Mouse (Mus musculus) adrenal gland, adult 8-10 months (tissue): ENCODE results near the gene Pigp. TPM values are rescaled to one million over a fixed set of nuclear protein-coding genes. Genes with fewer than 3 reads are reported as not detected.
A peak's percentile ranks its signal among the peaks of the same experiment; 100 is the strongest.

Source experiments
- DNase-seq: peaks from one replicate; pipeline ENCODE4 v3.0.0; 2022
- total RNA-seq, 4 experiments: library from RNA; stranded (reverse); gene quantifications; 2 replicates each; pipeline ENCODE4 v1.2.4; 2022

The Pigp gene
- total RNA-seq: 100 to 1,000 TPM in 2 of 4 experiments, 10 to 100 TPM in 2; 80.9 to 101 (median 98.6) TPM

- peak; percentile 38 for DNase-seq
Observed at GRCm38 (mm10) chr16:94371301-94371931, at the start of gene Pigp. Gene Pigp, minus strand, starts transcription at chr16:94371842.

- no peak for DNase-seq
Observed at GRCm38 (mm10) chr16:94420498-94420897, 48.9 kb upstream of the Pigp start.

- no peak for DNase-seq
Observed at GRCm38 (mm10) chr16:94414151-94414550, 42.5 kb upstream of the Pigp start.

GRCm38 (mm10) chr16:94412760-94413159 lies 41.1 kb upstream of the Pigp start:
- no peak for DNase-seq

GRCm38 (mm10) chr16:94412198-94412597 lies 40.6 kb upstream of the Pigp start:
- DNase-seq: no peak

GRCm38 (mm10) chr16:94411287-94411686 lies 39.6 kb upstream of the Pigp start:
- DNase-seq: no peak

- no peak for DNase-seq
Observed at GRCm38 (mm10) chr16:94402185-94402584, 30.5 kb upstream of the Pigp start.

- no peak for DNase-seq
Observed at GRCm38 (mm10) chr16:94401636-94402035, 30.0 kb upstream of the Pigp start.

GRCm38 (mm10) chr16:94399141-94399540 lies 27.5 kb upstream of the Pigp start:
- DNase-seq: no peak

GRCm38 (mm10) chr16:94396641-94397040 lies 25.0 kb upstream of the Pigp start:
- DNase-seq: no peak

- DNase-seq: no peak
Observed at GRCm38 (mm10) chr16:94395051-94395450, 23.4 kb upstream of the Pigp start.

GRCm38 (mm10) chr16:94392299-94392698 lies 20.7 kb upstream of the Pigp start:
- DNase-seq: no peak

- DNase-seq: no peak
Observed at GRCm38 (mm10) chr16:94387690-94388089, 16.0 kb upstream of the Pigp start.

GRCm38 (mm10) chr16:94383277-94383676 lies 11.6 kb upstream of the Pigp start:
- DNase-seq: no peak

- DNase-seq: no peak
Observed at GRCm38 (mm10) chr16:94379386-94379785, 7.7 kb upstream of the Pigp start.

- DNase-seq: peak; percentile 70
Observed at GRCm38 (mm10) chr16:94370915-94371300, 734 bp downstream of the Pigp start.

- DNase-seq: peak; percentile 91
Observed at GRCm38 (mm10) chr16:94370173-94370914, 1.3 kb downstream of the Pigp start, which contains the start of gene Ttc3. Gene Ttc3, plus strand, starts transcription at chr16:94370618.

- DNase-seq: no peak
Observed at GRCm38 (mm10) chr16:94369596-94370172, 2.0 kb downstream of the Pigp start.

- no peak for DNase-seq
Observed at GRCm38 (mm10) chr16:94365435-94365834, 6.2 kb downstream of the Pigp start.

- DNase-seq: no peak
Observed at GRCm38 (mm10) chr16:94363814-94364213, 7.8 kb downstream of the Pigp start.

GRCm38 (mm10) chr16:94362174-94362873 lies 9.3 kb downstream of the Pigp start:
- peak; percentile 91 for DNase-seq

- DNase-seq: peak; percentile 56
Observed at GRCm38 (mm10) chr16:94360578-94361350, 10.9 kb downstream of the Pigp start.
